Mouse (Mus musculus): ENCODE measurements around the gene Cacna2d3.

- TF ChIP-seq GATA1 (IDR thresholded peaks at IDR 0.05; ENCODE audit: borderline replicate concordance, low read length) (no peak), FLI1 (IDR thresholded peaks at IDR 0.05; ENCODE audit: low read length) (no peak)
Observed at GRCm38 (mm10) chr14:29608761-29609160, 112.9 kb downstream of the Cacna2d3 start.

Measured in megakaryocyte, embryonic 14.5 days (primary cell).